Mouse (Mus musculus) megakaryocyte, embryonic 14.5 days (primary cell): ENCODE results near the gene BC035947. TPM values are rescaled to one million over a fixed set of nuclear protein-coding genes. Genes with fewer than 3 reads are reported as not detected.

Experiments used
- H3K27me3 ChIP-seq: replicated peaks from 2 replicates; pipeline ENCODE3; 2012; ENCODE audit warnings: inconsistent platforms
- H3K36me3 ChIP-seq: replicated peaks from 2 replicates; pipeline ENCODE3; 2012; ENCODE audit warnings: low read length, inconsistent platforms, mixed read lengths
- H3K4me1 ChIP-seq: 2 replicates; pipeline ENCODE4 v1.6.1; 2012; ENCODE audit warnings: inconsistent platforms
- H3K4me3 ChIP-seq: replicated peaks from 2 replicates; pipeline ENCODE3; 2012; ENCODE audit warnings: moderate library complexity, mild to moderate bottlenecking, inconsistent platforms
- H3K9me3 ChIP-seq: 2 replicates; pipeline ENCODE4 v1.6.1; 2012; ENCODE audit warnings: inconsistent platforms
- FLI1 ChIP-seq: IDR thresholded peaks from 2 replicates; pipeline ENCODE4 v1.6.1; 2012; ENCODE audit warnings: low read length, inconsistent platforms, mixed read lengths
- GATA1 ChIP-seq: IDR thresholded peaks from 3 replicates; pipeline ENCODE4 v1.6.1; 2012; ENCODE audit warnings: mixed read lengths, low read length, inconsistent platforms, borderline replicate concordance
- polyA plus RNA-seq: library from polyadenylated mRNA; stranded (reverse); fragments of >175 nt; gene quantifications from 2 replicates; pipeline ENCODE4 v1.2.3, GENCODE M21; 2012; ENCODE audit warnings: low replicate concordance; ENCODE audit not compliant: insufficient read depth

Gene BC035947
- polyA plus RNA-seq, 1 experiment, result not detected

DNA sequence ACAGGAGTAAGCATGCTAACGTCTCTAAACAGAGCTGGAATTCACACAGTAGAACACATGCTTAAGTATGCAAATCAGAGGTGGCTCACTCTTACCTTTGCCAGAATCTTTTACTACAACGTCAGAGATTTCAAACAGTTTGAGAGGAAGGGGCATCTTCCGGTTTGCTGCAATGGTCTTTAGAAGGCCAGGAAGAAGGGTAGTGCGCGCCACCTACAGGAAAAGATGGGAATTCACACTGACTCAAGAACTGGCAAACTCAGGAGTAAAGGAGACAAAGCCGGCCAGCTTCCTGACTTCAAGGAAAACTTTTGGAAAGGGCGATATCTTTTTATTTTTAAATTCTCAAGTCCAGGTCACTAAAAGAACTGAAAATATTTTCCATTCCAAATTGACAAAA is 57.3 kb downstream of the BC035947 start:
- H3K36me3 ChIP-seq, result peaks cover 98% of the 10 kb centered on the region
- TF ChIP-seq FLI1 (no peak), GATA1 (no peak)

GRCm38 (mm10) chr1:78453886-78454285 is 58.1 kb downstream of the BC035947 start:
- H3K4me3 ChIP-seq, result no peak overlapping the region
- H3K9me3 ChIP-seq, result no peaks in the 10 kb centered on the region
- no peaks in the 10 kb centered on the region for H3K4me1 ChIP-seq
- no peaks in the 10 kb centered on the region for H3K27me3 ChIP-seq
- H3K36me3 ChIP-seq, result peaks cover 94% of the 10 kb centered on the region
- TF ChIP-seq GATA1 (no peak), FLI1 (no peak)

More for the DNA sequence above, 57.3 kb downstream of the BC035947 start:
- H3K9me3 ChIP-seq, result no peaks in the 10 kb centered on the region
- no peaks in the 10 kb centered on the region for H3K4me1 ChIP-seq
- H3K27me3 ChIP-seq, result no peaks in the 10 kb centered on the region
- H3K4me3 ChIP-seq, result no peak overlapping the region

- Histone ChIP-seq H3K9me3 (no peaks in the 10 kb centered on the region), H3K4me3 (no peak overlapping the region), H3K4me1 (peaks cover 10% of the 10 kb centered on the region), H3K27me3 (no peaks in the 10 kb centered on the region), H3K36me3 (peaks cover 93% of the 10 kb centered on the region)
- no peak for TF ChIP-seq GATA1
- TF ChIP-seq FLI1, result no peak
Measured at GRCm38 (mm10) chr1:78452544-78452943, 59.4 kb downstream of the BC035947 start.

GRCm38 (mm10) chr1:78451070-78451854 is 60.7 kb downstream of the BC035947 start:
- Histone ChIP-seq H3K27me3 (no peaks in the 10 kb centered on the region), H3K9me3 (no peaks in the 10 kb centered on the region), H3K4me3 (no peak overlapping the region), H3K36me3 (peaks cover 91% of the 10 kb centered on the region), H3K4me1 (peaks cover 10% of the 10 kb centered on the region)
- TF ChIP-seq FLI1 (no peak), GATA1 (no peak)

GRCm38 (mm10) chr1:78448091-78448490 is 63.9 kb downstream of the BC035947 start:
- H3K4me3 ChIP-seq, result no peak overlapping the region
- TF ChIP-seq FLI1 (no peak), GATA1 (no peak)
- H3K4me1 ChIP-seq, result peaks cover 10% of the 10 kb centered on the region
- H3K27me3 ChIP-seq, result no peaks in the 10 kb centered on the region
- H3K9me3 ChIP-seq, result no peaks in the 10 kb centered on the region
- H3K36me3 ChIP-seq, result peaks cover 93% of the 10 kb centered on the region

Other genes with a start within 250 kb of the BC035947 start
- 1.1 TPM in 1 of 2 replicates, not detected in the other for gene Sgpp2, start 201.8 kb downstream of the BC035947 start, polyA plus RNA-seq
- 0.95 and 3.4 TPM in 2 replicates for gene Farsb, start 23.3 kb downstream of the BC035947 start, polyA plus RNA-seq
- not detected in 2 replicates for gene Mogat1, start 1.2 kb downstream of the BC035947 start, polyA plus RNA-seq
- gene Acsl3, start 145.7 kb upstream of the BC035947 start, polyA plus RNA-seq, result 3.3 TPM in 1 of 2 replicates, not detected in the other
- gene Utp14b, start 145.9 kb upstream of the BC035947 start, polyA plus RNA-seq, result 0.22 and 0.39 TPM in 2 replicates